Mouse (Mus musculus) gastrocnemius, postnatal 14 days (tissue): ENCODE measurements around the gene Akap1. TPM values are rescaled to one million over a fixed set of nuclear protein-coding genes. Genes with fewer than 3 reads are reported as not detected.

Source experiments
- DNase-seq: peaks from one replicate; pipeline ENCODE4 v3.0.0; 2021; ENCODE audit warnings: mixed read lengths
- intact Hi-C: fragments of 180-260 bp; cut with DNase I; formaldehyde crosslinking; loops from one replicate; pipeline ENCODE4 v1.15.1; 2025; ENCODE audit warnings: low total_unique reads
- total RNA-seq, 2 experiments: library from RNA; stranded (reverse); gene quantifications; 2 replicates each; pipeline ENCODE4 v1.2.3; 2021

Akap1 gene
- total RNA-seq, 2 experiments from 2014 or later: 57.4 to 62.0 TPM

DNA sequence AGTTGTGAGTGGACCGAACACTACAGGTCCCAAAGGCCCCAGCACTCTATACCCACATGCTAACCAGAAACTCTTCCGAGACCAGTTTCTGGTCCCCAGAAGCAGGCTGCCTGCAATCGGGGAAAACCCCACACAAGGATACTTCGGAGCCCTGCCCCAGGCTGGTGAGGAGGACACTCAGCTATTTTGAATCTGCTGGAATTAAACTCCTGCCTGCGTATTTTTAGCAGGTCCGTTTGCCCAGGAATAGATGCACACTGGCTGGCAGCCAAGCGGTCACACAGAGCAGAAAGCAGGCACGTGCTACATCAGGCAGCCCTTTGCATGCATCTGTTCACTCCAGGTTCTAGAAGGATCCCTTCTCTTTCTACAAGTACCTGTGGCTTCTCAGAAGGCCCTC lies 15.1 kb downstream of the Akap1 start:
- DNase-seq: peak; percentile 79
- intact Hi-C loops: loop anchor here (5.0 kb wide), 1 partner anchor 108 kb away; the partner anchor contains the start of gene Scpep1

DNA sequence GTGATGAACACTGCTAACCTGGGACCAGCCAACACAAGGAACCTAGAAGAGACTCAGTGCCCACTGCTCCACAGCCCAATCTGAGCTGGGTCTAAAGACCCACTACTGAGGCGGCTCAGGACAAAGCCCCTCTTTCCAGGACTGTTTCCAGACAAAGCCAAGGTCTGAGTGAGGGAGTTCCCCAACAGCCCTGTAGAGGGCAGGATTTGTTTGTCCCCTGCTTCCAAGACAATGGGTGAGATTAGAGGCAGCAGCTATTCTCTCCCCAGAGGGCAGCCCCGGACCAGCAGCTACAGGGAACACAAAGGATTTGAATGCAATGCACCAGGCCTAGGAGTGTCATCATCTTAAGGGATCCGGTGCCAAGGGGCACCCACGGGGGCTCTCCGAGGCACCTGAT lies 15.8 kb downstream of the Akap1 start:
- no peak for DNase-seq
- intact Hi-C loops: loop anchor here (5.0 kb wide), 1 partner anchor 109 kb away; the partner anchor contains the start of gene Scpep1

DNA sequence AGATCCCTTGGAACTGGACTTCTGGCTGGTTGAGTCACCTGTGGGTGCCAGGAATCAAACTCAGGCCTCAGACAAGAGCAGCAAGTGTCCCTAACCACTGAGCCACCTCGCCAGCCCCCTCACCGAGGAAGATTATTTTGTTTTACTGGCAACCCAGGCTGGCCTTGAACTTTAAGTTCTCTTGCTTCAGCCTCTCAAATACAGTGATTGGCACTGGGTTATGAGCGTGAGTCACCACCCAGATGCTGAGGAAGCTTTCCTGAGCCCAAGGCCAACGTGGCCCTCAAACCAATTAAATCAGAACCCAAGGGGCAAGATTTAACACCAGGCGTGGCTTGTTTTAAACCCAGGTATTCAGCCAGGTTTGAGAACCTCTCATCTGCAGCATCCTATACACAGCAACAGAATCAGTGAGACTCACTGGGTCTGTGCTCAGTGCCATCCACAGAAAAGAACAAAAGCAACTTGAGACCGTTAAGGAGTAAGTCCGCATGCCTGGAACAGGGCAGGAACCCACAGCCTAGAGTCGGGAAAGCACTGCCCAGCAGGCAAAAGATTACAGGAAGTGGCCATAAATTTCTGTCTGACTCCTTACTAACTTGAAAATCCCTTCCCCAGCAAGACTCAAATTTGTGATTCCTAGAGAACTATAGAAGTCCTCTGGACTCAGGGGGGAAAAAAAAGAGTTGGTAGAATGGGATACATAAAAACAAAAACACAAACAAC lies 16.9 kb downstream of the Akap1 start:
- intact Hi-C loops: loop anchor here (5.0 kb wide), 1 partner anchor 110 kb away; the partner anchor contains the start of gene Scpep1
- no peak for DNase-seq

DNA sequence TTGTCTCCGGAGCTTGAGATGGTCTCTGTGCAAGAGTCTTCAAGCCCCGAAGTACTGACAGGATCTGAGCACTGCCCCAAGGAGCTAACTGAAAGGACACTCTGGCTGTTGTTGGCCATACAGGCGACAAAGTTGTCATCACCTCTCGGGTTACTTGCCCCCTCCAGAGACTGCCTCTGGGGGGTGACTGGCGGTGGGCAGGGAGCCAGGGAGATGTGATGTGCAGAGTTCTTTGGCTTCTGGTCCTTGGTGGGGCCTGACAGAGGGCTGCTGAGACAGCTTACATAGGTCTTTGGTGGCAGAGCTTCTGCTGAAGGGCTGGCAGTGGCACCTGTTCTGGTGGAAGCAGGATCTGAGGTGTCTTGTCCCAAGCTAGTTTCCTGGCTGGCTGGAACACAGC lies 20.0 kb downstream of the Akap1 start:
- no peak for DNase-seq
- intact Hi-C loops: no loop called here

DNA sequence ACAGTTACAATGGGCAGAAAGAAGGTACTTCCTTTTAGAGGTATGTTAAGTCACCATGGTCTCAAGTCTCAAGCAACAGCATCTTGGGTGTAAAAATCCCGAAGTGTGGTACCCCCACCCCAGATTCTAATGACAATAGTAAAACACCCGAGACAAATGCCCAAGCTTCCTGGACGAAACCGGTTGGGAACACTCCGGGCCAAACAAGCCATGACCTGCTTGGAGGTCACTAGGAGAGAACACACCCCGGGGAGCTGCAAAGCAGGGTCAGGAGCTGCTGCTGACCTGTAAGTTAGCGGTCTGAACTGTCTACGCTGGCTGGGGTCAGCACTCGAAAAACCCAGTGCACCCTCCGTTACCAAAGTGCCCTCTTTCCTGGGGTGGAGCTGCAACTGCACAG lies 21.1 kb downstream of the Akap1 start:
- no peak for DNase-seq
- intact Hi-C loops: no loop called here

DNA sequence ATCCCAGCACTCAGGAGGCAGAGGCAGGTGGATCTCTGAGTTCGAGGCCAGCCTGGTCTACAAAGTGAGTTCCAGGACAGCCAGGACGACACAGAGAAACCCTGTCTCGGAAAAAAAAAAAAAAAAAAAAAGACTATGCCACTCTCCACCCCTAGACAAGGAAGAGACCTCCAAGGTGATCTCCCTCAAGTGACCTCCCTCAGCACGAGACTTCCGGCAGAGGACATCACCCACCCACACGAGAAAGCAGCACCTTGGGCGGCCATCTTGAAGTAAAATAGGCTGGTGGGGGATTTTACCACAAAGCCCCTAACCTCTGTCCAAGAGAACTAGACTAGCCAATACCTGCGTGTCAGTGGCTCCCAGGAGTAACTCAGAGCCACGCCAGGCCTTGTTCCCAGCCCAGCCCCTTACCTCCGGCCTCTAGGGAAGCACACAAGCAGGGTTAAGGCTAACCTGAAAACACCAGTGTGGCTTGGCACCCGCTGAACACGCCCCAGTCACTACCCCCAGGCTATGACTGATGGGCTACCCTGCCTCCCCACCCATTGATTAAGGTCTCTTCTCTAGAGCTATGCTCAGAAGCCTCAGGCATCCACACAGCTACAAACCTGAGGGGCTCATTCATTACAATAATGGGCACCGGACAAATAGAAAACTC lies 21.9 kb downstream of the Akap1 start:
- intact Hi-C loops: no loop called here

DNA sequence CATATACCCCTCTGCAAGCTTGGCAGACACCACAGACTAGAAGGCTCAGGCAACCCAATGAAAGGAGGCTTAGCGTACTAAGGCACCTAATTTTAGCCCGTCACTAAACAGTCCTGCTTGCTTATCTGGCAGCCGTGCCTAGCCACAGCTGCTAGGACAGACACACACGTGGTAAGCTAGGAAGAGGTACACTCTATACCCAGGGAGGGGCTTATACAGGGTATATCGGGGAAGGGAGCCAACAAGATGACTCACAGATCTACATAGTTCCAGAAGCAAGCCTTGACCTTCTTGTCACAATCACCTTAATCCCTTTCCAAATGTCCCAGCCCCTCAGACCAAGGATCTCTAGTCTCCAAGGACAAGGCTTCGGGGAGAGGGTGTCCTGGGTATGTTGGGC lies 23.0 kb downstream of the Akap1 start:
- no peak for DNase-seq
- intact Hi-C loops: no loop called here

More for the DNA sequence above, 21.9 kb downstream of the Akap1 start:
- no peak for DNase-seq

DNA sequence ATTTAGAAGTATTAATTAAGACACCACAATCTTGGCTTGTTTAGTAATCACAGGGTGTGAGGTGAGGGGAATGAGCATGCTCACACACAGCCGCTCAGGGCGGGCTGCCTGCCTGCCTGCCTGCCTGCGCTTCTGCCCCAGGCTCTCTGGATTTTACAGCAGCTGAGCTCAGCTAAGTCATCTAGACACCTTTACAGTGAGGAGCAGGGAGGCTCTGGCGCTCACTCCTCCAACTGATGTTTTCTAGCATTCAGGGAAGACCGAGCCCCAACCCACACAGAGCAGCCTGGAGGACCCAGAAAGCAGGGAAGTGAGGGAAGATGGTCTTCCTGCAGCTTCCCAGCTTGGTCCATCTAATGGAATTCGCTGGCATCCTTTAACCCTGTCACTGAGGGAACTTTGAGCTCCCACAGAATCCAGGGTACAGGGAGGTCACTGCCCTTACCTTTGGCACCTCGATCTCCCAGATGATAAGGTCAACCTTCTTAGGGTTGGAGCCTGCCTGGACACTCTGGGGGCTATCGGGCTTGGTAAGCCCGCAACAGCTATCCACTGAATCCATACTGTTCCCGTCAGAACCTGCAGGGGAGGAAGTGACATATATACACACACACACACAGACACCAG lies 23.5 kb downstream of the Akap1 start:
- intact Hi-C loops: no loop called here

DNA sequence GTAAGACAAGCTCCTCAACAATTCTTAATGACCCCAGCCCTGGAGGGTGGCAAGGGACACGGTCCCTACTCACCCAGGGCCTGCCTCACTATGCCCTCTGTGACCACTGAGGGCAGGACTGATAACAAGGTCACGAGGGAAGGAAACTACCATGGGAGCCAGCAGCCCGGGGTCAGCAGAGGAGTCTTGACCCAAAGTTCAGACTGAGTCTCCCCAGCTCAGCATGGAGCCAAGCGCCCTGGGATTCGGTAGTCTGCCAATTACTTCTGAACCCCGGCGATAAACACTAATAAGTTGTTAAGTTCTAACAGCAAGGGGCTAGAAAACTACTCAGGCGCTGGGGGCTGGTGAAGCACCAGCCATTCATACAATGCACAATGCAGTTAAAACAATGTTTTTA lies 24.1 kb downstream of the Akap1 start:
- intact Hi-C loops: no loop called here

More for the DNA sequence above, 23.5 kb downstream of the Akap1 start:
- no peak for DNase-seq

DNA sequence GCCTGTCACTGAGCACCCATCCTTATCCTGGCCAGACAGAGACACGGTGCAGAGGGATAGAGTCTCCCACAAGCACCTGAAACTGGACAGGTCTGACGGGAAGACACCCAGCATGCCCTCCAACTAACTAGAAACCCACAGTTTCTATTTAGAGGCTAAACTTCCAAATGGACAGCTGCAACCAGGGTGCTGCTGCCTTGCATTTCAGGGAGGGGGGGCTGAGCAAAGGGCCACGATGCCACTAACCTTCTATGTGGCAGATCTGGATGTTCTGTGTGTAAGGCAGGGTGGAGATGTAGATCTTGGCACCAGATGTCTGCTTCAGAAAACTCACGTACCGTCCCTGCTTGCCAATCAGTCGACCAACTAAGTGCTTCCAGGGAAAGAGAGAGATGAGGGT lies 25.0 kb downstream of the Akap1 start:
- intact Hi-C loops: no loop called here
- DNase-seq: no peak

More for the DNA sequence above, 24.1 kb downstream of the Akap1 start:
- no peak for DNase-seq

DNA sequence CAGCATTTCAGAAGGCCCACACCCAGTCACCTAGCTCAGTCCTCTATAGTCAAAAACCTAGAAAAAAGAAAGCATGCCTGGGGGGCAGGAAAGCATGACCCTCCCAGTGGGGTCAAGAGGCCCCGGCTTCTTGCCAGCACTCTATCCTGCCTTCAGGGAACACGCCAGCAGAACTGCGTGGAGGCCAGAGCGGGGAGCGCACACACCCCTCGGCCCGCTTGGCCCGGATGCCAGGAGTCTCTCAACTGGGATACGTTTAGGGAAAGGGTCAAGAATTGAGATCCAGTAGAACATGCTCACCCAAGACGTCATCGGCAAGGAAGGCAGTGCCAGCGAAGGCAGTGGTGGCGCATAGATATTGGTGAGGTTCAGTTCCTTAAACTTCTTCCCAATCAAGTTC lies 25.8 kb downstream of the Akap1 start:
- intact Hi-C loops: no loop called here
- no peak for DNase-seq

DNA sequence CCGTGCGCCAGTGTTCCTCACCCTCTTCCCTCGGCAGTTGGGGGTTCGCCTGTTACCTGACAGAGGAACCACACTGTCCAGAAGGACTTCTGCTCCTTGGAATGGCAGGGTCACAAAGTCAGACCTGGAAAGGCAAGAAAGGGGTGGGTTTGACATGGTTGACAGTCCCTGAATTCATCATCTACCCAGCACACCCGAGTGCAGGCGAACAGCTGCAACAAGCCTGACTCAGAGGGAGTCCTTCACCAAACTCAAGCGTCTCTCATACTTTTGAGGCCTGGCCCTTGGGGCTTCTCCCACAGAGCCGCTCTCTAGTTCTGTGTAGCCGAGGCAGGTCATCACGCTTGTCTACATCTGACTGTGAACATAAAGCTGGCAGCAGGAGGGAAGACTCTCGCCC lies 29.8 kb downstream of the Akap1 start:
- intact Hi-C loops: no loop called here
- DNase-seq: no peak

DNA sequence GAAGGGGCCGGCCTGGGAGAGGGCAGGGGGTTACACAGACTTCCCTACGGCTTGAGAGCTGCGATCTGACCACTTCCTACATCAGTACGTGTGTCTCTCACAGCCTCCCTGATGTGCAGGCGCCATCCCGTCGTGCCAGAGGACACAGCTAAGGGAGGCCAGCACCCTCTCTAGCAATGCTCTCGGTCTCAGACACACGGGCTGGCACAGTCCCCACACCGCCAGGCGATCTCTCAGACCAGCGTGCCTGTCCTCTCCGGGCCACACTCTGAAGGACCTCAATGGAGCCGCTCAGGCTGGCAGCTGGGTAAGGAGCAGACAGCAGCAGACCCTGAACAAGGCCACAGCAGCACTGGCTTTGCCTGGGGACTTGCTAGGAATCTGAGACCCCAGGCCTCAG lies 30.3 kb downstream of the Akap1 start:
- intact Hi-C loops: no loop called here
- no peak for DNase-seq

DNA sequence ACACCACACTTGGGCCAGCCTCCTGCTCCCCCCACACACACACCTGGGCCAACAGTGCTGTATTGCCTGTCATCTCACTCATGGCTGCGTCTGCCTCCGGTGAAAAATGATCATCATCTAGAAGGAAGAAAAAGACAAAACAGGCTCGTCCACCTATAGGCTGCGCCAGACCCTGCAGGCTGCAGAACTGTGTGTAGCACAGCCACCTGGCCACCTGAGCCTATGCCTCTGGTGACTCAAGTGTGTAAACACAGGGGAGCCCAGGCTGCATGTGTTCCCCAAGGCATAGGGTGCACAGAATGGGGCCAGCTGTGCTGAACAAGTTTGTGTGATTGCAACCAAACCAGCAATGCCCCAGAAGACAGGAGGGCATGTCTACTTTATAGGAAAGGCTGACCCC lies 31.3 kb downstream of the Akap1 start:
- intact Hi-C loops: no loop called here
- no peak for DNase-seq

DNA sequence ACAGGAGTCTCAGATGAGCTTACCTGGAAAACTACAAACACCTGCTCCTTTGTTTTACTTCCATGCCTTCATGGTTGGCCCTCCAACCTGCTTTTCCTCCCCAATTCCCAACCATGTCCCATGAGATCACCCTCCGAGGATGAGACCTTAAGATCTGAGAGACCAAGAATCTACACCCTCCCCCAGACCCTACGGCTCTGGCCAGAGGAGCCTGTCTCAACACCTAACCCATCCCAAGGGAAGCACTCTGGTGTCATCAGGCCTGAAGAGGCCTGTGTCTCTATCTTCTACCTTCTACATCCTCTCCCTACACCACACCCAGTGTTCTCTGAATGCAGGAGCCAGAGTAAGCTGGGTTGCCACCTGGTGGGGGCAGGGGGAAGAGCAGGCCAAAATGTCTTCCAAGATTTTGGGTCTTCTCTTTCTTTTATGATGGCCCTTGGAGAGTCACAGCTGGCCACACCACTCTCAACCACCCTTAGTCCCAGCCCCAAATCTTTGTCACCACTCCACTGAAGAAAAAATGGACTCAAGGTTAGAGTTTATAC lies 34.1 kb downstream of the Akap1 start:
- intact Hi-C loops: no loop called here
- no peak for DNase-seq

DNA sequence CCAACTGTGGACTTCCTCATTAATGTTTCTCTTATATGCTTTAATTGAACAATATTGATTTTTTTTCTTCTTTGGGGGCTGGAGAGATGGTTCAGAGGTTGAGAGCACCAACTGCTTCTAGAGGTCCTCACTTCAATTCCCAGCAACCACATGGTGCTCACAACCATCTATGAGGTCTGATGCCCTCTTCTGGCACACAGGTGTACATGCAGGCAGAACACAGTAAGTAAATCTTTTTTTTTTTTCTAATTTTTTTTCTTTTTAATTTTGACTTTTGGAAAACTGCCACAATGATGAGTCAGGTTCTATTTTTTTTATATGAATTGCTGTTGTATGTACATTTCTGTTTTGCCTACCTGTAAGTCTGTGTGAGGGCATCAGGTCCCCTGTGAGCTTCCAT lies 35.9 kb downstream of the Akap1 start:
- intact Hi-C loops: loop anchor here (10.0 kb wide), 3 partner anchors 414 to 854 kb away; no protein-coding TSS in a partner anchor

DNA sequence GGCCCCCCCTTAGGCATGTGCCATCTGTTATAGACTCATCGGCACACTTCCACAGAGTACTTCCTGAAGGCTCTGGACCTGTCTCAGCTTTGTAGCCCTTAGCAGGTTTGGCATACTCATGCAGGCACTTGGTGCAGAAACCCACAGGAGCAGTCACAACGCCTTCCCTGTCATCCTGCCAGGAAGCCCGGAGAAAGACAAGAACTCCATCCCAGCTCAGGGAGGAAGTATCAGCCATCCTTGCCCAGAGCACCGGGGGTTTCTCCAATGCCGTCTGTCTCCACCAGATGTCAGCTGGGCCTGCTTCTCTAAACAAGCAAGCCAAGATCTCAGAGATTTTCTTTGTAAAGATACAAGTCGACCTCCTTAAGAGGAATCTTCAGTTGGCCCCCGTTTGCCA lies 38.5 kb downstream of the Akap1 start:
- no peak for DNase-seq
- intact Hi-C loops: loop anchor here (10.0 kb wide), 3 partner anchors 411 to 851 kb away; no protein-coding TSS in a partner anchor

More for the DNA sequence above, 35.9 kb downstream of the Akap1 start:
- no peak for DNase-seq

DNA sequence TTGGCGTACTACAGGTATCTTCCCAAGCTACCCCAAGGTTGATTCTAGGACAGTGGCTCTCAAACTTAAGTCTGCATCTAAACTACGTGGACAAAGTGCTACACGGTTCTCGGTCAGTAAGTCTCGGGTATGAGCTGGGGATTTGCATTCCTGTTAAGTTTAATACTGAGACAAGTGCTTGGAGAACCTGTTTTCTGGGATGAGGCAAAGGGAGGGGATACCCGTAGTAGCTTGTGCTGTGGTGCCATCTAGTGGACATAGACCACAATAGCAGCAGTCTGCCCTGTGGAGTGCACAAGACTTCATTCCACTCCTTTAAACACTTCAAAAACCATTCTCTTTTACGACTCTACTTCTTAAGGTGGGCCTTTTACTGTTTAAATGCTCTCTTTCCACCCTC lies 41.4 kb downstream of the Akap1 start:
- intact Hi-C loops: loop anchor here (5.0 to 10.0 kb wide), 6 partner anchors 271 to 848 kb away; no protein-coding TSS in a partner anchor
- DNase-seq: peak; percentile 55

DNA sequence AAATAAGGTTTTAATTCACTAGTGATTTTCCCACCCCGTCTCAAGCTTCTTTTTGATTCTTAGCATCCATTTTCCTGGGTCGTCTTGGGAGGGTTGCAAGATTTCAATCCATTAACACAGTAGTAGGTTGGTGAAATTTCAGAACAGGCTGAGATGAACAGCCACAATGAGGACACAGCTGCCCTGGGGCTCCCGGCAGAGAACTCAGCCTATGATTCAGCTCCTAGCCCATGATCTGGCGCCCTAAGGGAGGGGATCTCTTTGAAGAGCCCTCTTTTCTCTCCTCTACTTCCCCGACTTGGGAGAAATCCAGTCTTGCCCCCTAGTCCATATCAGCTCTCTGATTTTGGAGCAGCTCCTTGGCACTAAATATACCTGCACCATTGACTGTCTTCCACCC lies 41.9 kb downstream of the Akap1 start:
- intact Hi-C loops: loop anchor here (5.0 to 10.0 kb wide), 6 partner anchors 270 to 848 kb away; no protein-coding TSS in a partner anchor
- DNase-seq: no peak
